Mouse (Mus musculus) frontal cortex, postnatal 10 days (tissue): Measurements from ENCODE around the gene Olfr894.
"Not testable (repeated sequence)": the region's sequence is repeated elsewhere in the genome, so short reads cannot be mapped to it uniquely, and the experiment has no call there.

Source experiments
- DNase-seq, 2 experiments: peaks; one replicate each; pipeline ENCODE4 v3.0.0; 2022; ENCODE audit warnings: low spot score in 2 of 2, mixed read lengths in 1 of 2

The Olfr894 gene

DNA sequence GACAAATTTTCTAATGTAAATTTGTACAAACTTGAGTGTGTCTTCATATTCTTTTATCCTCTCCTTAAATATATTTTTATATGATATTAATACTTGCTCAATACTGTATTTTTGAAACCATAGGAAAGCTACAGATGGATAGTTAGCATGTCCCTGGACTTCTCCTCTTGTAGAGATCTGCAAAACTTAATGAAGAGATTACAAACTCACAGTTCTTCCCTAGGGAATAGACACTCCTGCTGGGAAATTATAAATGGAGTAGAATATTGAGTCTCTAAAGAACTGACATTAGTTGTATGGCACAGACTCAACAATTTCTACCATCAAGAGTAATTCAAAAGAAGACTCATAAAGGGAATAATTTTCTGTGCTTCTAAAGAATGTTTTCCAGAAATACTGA is at the start of gene Olfr894:
Olfr894 (plus strand) TSS at position 301 of the 400 bp plus-strand sequence.
- DNase-seq = no peak

DNA sequence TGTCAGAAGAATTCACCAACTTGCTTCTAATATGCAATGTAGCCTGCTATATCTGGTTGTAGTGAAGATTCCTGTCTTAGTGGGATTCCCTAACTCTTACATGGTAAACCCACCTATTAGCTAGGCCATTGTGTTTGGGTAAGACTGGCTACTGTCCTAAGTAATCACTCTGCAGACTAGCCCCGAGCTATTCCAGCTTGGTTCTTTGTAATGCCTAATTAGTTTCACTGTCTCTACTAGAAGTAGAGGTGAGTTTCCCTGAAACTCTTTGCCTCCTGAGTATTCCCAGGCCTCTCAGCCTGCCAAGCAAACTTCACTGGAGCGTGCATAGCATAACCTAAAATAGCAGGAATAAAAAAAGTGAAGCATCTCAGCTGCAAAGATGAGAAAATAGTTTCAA is 49.5 kb upstream of the Olfr894 start:
- DNase-seq = not testable (repeated sequence)

DNA sequence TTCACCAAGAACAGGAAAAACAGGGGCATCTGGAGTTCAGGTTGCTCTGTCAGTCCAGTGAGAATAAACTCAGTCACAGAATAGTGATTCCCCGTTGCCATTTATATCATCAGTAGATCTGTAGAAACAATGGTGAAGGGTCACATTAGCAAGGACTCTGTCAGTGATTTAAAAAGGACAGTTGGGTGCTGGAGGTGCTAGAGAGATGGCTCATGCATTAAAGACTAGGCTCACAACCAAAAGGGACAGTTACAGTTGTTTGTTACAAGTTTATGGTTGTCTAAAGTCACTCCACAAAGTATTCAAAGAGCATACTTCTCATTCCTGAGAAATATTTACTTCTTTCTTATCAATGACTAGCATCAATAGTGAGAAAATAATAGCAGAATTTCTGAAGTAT is 37.1 kb upstream of the Olfr894 start, which contains the start of gene Olfr891:
Olfr891 (minus strand) TSS at position 101 of the 400 bp plus-strand sequence.
- DNase-seq = no peak

DNA sequence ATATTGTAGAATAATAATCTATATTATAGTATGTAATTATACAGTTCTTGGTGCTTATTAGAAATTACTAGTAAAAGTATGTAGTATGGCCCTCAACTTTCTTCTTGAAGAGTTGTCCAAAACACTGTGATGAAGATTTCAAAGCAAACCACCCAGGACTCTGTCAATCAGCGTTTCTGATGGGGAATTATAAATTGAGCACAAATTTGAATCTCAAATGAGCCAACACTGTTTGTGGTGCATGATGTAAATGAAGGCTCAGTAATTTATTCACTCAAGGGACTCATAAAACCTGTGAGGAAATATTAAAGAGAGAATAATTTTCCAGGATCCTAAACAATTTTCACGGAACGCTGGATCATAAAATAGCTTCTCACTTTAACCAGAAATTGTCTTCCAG is 9.8 kb upstream of the Olfr894 start, which contains the start of gene Olfr893:
Olfr893 (plus strand) TSS at position 301 of the 400 bp plus-strand sequence.
- no peak for DNase-seq

DNA sequence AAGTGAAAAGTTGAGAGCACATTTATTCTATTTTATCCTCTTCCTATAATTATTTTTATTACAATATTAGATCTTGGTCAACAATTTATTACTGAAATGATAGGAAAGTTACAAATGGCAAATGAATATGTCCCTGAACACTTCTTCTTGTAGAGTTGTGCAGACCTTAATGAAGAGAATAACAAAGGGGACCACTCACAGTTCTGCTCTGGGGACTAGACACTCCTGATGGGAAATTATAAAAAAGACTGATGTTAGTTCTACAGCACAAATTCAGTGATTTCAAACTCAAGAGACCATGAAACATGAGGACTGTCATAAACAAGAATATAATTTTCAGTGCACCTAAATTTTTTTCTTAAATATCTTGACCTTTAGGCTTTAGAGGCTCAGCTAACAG is 34.6 kb downstream of the Olfr894 start, which contains the start of gene Olfr143:
Olfr143 (plus strand) TSS at position 301 of the 400 bp plus-strand sequence.
- no peak for DNase-seq

DNA sequence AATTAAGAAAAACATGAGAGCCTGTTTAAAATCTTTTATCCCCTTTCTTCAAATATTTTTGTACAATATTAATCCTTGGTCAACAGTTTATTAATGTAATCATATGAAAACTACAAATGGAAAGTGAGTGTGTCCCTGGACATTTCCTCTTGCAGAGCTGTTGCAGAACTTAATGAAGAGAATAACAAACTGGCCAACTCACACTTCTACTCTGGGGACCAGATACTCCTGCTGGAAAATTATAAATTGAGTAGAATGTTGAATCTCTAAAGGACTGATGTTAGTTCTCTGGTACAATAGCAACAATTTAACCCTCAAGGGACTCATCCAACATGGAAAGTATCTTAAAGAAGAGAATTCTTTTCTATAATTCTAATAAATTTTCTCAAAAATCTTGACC is 49.7 kb downstream of the Olfr894 start, which contains the start of gene Olfr895:
Olfr895 (plus strand) TSS at position 301 of the 400 bp plus-strand sequence.
- no peak for DNase-seq
